Mouse (Mus musculus): ENCODE measurements at regions not wholly inside any gene's neighbourhood (a gene's known extent, or its start where the extent isn't known, plus 50 kb on each side); places are given as distances from the start of the nearest gene placed in this dataset.

DNA sequence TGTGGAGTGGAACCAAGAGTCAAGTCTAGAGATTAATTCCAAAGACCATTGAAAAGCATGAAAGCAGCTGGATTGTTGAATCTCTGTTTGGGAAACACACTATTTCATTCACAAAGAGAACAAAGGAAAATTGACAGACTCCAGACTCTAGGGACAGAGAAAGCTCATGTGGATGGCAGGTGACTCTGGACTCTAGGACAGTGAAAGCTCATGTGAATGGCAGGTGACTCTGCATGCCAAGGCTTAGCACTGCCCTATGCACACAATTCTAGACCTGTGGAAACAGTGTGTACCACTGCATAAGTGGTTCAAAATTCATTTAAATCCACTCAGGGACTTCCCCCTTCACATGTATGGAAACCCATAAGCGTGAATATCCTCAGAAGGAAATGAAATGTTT is 486.0 kb upstream of the Fam92a start:
- no peaks in the 10 kb centered on the region for H3K4me1 ChIP-seq (ENCODE audit: control insufficient read depth, insufficient read depth, low read length)
- H3K36me3 ChIP-seq (ENCODE audit: control insufficient read depth, insufficient read depth, low read length), result no peaks in the 10 kb centered on the region
- H3K27ac ChIP-seq (ENCODE audit: low read length), result no peak overlapping the region
- ATAC-seq (ENCODE audit: insufficient number of reproducible peaks, insufficient read depth, low FRiP score, low read depth), result no peak
- no peak overlapping the region for H3K4me3 ChIP-seq (ENCODE audit: low read depth, low read length)
- WGBS, result 88% methylated on average over 1 of the region's 1 CpGs
- H3K27me3 ChIP-seq (ENCODE audit: control insufficient read depth, insufficient read depth, low read length), result no peaks in the 10 kb centered on the region
- no peak overlapping the region for H3K9ac ChIP-seq (replicated peaks; ENCODE audit: low read depth, low read length)
- no peaks in the 10 kb centered on the region for H3K9me3 ChIP-seq (ENCODE audit: control insufficient read depth, low read depth, low read length)
- no peak overlapping the region for H3K4me2 ChIP-seq (replicated peaks; ENCODE audit: low read depth, low read length)

DNA sequence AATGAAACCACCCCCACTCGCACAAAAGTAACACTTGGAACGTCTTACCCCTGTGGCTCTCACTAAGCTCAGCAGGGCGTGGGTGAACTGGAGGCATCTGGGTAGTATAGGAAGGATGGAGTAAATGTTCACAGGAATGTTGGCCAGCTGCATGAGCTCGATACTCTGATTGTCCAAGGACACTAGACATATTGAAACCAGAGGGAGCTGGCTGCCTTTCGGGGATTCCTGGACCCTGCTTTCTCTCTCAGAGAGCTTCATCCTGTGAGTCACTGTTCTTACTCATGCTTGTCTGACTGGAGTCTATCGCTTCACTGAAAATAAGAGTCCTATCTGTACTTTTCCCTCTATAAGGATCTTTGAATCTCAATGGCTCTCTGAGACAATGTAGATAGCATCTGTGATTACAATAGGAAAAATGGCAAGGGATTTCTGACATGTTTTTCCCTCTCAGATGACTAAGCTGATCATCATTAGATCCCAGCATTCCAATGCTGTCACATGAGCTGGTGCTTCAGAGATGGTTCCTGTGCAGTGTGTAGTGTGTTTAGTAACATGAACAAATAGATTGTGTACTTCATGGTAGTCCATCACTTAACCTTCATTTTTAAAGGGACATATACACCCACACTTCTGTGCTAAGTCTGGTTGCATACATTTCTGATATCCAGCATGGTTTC is 485.2 kb upstream of the Fam92a start:
- ATAC-seq (ENCODE audit: insufficient number of reproducible peaks, insufficient read depth, low FRiP score, low read depth), result no peak
- Histone ChIP-seq H3K4me3 (ENCODE audit: low read depth, low read length) (no peak overlapping the region), H3K9me3 (ENCODE audit: control insufficient read depth, low read depth, low read length) (no peaks in the 10 kb centered on the region), H3K4me1 (ENCODE audit: control insufficient read depth, insufficient read depth, low read length) (no peaks in the 10 kb centered on the region), H3K27ac (ENCODE audit: low read length) (no peak overlapping the region), H3K4me2 (replicated peaks; ENCODE audit: low read depth, low read length) (no peak overlapping the region), H3K9ac (replicated peaks; ENCODE audit: low read depth, low read length) (no peak overlapping the region), H3K36me3 (ENCODE audit: control insufficient read depth, insufficient read depth, low read length) (no peaks in the 10 kb centered on the region), H3K27me3 (ENCODE audit: control insufficient read depth, insufficient read depth, low read length) (no peaks in the 10 kb centered on the region)
- 78% methylated on average over 6 of the region's 6 CpGs for WGBS

DNA sequence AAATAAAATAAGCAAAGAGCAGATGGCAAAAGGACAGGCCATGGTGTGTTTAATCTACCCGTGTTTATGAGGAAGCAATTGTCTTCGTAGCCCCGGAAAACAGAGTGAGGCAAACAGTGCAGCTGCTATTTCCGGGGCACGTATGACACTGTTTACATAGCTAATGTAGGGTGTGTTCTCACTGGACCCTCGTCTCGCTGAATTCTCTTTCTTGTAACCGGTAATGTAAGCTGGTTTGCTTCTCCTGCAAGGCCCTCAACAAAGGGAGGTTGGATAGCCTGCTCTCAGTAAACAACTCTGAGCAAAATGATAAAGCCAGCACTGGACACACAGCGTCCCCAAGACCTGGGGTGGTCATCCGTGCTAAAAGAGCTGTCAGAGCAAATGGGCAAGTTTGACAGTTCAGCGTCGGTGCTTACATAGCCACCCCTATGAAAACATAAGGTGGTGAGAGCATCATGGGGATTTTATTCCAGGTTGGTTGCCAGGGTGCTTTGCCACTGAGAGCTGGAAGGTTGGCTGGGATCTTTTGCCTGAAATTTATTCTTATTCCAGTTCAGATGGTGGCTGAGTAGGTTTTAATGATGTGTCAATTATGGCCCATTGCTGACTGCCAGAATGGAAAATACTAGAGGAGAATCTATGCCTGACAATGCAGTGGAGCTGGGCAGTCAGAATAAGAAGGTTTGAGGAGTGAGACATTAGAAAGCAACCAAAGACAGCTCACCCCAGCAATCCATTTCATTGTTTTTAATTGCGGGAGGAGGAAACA is 483.8 kb upstream of the Fam92a start:
- Histone ChIP-seq H3K4me2 (replicated peaks; ENCODE audit: low read depth, low read length) (peak overlapping the region; percentile 44), H3K36me3 (ENCODE audit: control insufficient read depth, insufficient read depth, low read length) (no peaks in the 10 kb centered on the region), H3K27ac (ENCODE audit: low read length) (peak overlapping the region; percentile 33; the same call in 1 of the 2 replicates), H3K4me1 (ENCODE audit: control insufficient read depth, insufficient read depth, low read length) (no peaks in the 10 kb centered on the region), H3K4me3 (ENCODE audit: low read depth, low read length) (peak overlapping the region; percentile 12; the same call in 1 of the 2 replicates), H3K9me3 (ENCODE audit: control insufficient read depth, low read depth, low read length) (no peaks in the 10 kb centered on the region), H3K9ac (replicated peaks; ENCODE audit: low read depth, low read length) (no peak overlapping the region), H3K27me3 (ENCODE audit: control insufficient read depth, insufficient read depth, low read length) (no peaks in the 10 kb centered on the region)
- 17% methylated on average over 13 of the region's 13 CpGs for WGBS
- peak; percentile 53; the same call in 1 of the 2 replicates for ATAC-seq (ENCODE audit: insufficient number of reproducible peaks, insufficient read depth, low FRiP score, low read depth)

DNA sequence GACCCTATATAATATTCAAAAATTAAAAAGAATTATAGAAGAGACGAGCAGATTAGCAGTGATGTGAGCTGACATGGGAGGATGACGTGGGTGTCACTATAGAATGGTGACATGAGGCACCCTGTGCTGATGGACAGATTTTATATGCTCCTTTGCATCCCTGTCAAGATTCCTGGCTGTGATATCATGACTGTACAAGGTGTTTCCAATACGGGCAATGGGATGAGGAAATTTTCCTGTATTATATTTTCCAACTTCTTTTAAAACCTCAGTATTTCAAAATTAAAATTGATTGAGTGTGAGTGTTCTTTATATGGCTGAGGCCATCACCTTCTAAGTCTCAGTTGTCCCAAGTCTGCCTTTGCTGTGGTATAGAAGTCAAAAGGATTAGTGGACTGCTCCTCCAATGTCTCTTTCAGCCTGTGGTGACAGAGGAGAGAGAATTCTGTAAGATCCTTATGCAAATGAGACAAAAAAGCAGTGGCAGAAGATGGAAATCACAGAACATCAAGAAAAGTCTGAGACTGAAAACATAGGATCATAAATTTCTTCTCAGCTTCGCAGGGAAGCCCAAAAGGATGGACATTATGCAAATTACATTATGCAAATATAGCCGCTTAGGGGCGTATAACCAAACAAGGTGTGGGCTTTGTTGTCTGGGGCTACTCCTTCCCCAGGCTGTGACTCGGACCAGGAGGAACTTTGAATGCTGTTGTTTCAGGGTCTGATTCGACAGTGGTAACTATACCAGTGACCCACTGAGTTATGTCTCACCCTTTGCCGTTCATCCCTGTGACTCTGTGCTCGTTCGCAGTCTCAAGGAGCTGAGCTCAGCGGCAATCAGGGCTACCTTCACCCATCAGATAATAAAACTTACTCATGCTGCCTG is 483.0 kb upstream of the Fam92a start:
- Histone ChIP-seq H3K36me3 (ENCODE audit: control insufficient read depth, insufficient read depth, low read length) (no peaks in the 10 kb centered on the region), H3K9me3 (ENCODE audit: control insufficient read depth, low read depth, low read length) (no peaks in the 10 kb centered on the region), H3K27me3 (ENCODE audit: control insufficient read depth, insufficient read depth, low read length) (no peaks in the 10 kb centered on the region), H3K9ac (replicated peaks; ENCODE audit: low read depth, low read length) (no peak overlapping the region), H3K27ac (ENCODE audit: low read length) (peak overlapping the region; percentile 33; the same call in 1 of the 2 replicates), H3K4me1 (ENCODE audit: control insufficient read depth, insufficient read depth, low read length) (no peaks in the 10 kb centered on the region), H3K4me2 (replicated peaks; ENCODE audit: low read depth, low read length) (peak overlapping the region; percentile 44), H3K4me3 (ENCODE audit: low read depth, low read length) (peak overlapping the region; percentile 12; the same call in 1 of the 2 replicates)
- ATAC-seq (ENCODE audit: insufficient number of reproducible peaks, insufficient read depth, low FRiP score, low read depth), result no peak
- 42% methylated on average over 12 of the region's 12 CpGs for WGBS

DNA sequence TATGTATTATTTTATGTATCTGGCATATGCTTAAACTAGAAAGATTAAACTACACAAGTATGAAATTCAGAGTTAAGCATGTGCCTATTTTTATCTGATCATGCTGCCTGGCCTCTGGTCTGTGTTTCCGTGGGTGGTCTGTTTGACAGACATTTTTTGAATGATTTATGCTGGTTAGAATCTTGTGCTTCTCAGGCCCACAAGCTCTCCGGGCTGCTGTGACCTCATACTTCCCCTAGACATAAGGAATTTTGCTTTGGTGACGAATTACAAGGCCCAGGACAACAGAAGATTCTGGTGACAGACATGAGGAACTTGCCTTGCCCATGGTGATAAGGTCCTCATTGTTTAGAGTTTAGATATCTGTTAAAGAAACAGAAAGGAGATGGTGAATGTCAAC is 475.9 kb upstream of the Fam92a start:
- H3K27me3 ChIP-seq (ENCODE audit: control insufficient read depth, insufficient read depth, low read length), result no peaks in the 10 kb centered on the region
- H3K36me3 ChIP-seq (ENCODE audit: control insufficient read depth, insufficient read depth, low read length), result no peaks in the 10 kb centered on the region
- no peak overlapping the region for H3K4me2 ChIP-seq (replicated peaks; ENCODE audit: low read depth, low read length)
- 12% methylated on average over 3 of the region's 3 CpGs for WGBS
- no peaks in the 10 kb centered on the region for H3K4me1 ChIP-seq (ENCODE audit: control insufficient read depth, insufficient read depth, low read length)
- H3K9ac ChIP-seq (replicated peaks; ENCODE audit: low read depth, low read length), result no peak overlapping the region
- no peak overlapping the region for H3K27ac ChIP-seq (ENCODE audit: low read length)
- no peak overlapping the region for H3K4me3 ChIP-seq (ENCODE audit: low read depth, low read length)
- H3K9me3 ChIP-seq (ENCODE audit: control insufficient read depth, low read depth, low read length), result no peaks in the 10 kb centered on the region
- no peak for ATAC-seq (ENCODE audit: insufficient number of reproducible peaks, insufficient read depth, low FRiP score, low read depth)

DNA sequence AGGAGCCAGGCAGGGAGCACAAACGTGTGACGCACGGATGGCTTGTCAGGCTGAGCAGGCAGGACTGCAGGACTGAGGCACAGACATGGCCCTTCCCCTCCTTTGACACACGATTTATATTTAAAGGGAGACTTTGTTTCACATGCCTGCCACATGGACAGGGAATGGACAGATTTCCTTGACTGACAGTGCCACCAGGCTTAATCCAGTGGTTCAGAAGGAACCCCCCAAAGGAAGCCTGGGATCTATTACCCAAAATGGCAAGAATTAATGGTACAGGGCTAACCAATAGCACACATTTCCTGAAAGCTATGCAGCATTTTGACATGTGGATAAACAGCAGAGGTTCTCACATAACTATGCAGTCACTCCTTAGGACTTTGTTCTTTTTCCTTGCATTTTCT is 470.7 kb upstream of the Fam92a start:
- no peak overlapping the region for H3K9ac ChIP-seq (replicated peaks; ENCODE audit: low read depth, low read length)
- ATAC-seq (ENCODE audit: insufficient number of reproducible peaks, insufficient read depth, low FRiP score, low read depth), result no peak
- no peaks in the 10 kb centered on the region for H3K36me3 ChIP-seq (ENCODE audit: control insufficient read depth, insufficient read depth, low read length)
- WGBS, result 26% methylated on average over 4 of the region's 4 CpGs
- no peaks in the 10 kb centered on the region for H3K9me3 ChIP-seq (ENCODE audit: control insufficient read depth, low read depth, low read length)
- H3K4me1 ChIP-seq (ENCODE audit: control insufficient read depth, insufficient read depth, low read length), result no peaks in the 10 kb centered on the region
- H3K27me3 ChIP-seq (ENCODE audit: control insufficient read depth, insufficient read depth, low read length), result no peaks in the 10 kb centered on the region
- H3K4me2 ChIP-seq (replicated peaks; ENCODE audit: low read depth, low read length), result no peak overlapping the region
- no peak overlapping the region for H3K27ac ChIP-seq (ENCODE audit: low read length)
- H3K4me3 ChIP-seq (ENCODE audit: low read depth, low read length), result no peak overlapping the region

DNA sequence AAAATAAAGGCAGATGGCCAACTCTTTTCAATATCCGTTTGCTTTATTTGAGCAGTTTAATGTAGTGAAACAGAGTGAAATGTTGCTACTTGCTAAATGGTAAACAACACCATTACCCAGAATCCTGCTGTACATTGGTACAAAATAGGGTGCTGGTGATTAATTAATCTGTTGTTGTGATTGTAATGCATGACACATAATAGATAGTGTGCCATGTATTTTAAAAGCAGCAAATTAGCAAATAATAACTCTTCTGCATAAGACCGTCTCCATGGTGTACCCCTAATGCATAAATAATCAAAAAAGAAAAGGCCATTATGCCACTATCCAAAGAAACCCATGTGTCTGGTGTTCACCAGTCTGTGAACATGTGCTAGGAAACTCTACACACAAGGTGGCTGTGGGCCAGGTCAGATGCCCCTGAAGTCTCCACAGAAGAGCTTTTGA is 457.6 kb upstream of the Fam92a start:
- no peak overlapping the region for H3K4me3 ChIP-seq (ENCODE audit: low read depth, low read length)
- H3K9me3 ChIP-seq (ENCODE audit: control insufficient read depth, low read depth, low read length), result no peaks in the 10 kb centered on the region
- no peak overlapping the region for H3K9ac ChIP-seq (replicated peaks; ENCODE audit: low read depth, low read length)
- H3K27me3 ChIP-seq (ENCODE audit: control insufficient read depth, insufficient read depth, low read length), result no peaks in the 10 kb centered on the region
- WGBS, result 71% methylated on average over 2 of the region's 2 CpGs
- H3K27ac ChIP-seq (ENCODE audit: low read length), result no peak overlapping the region
- ATAC-seq (ENCODE audit: insufficient number of reproducible peaks, insufficient read depth, low FRiP score, low read depth), result no peak
- H3K4me1 ChIP-seq (ENCODE audit: control insufficient read depth, insufficient read depth, low read length), result no peaks in the 10 kb centered on the region
- no peaks in the 10 kb centered on the region for H3K36me3 ChIP-seq (ENCODE audit: control insufficient read depth, insufficient read depth, low read length)
- H3K4me2 ChIP-seq (replicated peaks; ENCODE audit: low read depth, low read length), result no peak overlapping the region

DNA sequence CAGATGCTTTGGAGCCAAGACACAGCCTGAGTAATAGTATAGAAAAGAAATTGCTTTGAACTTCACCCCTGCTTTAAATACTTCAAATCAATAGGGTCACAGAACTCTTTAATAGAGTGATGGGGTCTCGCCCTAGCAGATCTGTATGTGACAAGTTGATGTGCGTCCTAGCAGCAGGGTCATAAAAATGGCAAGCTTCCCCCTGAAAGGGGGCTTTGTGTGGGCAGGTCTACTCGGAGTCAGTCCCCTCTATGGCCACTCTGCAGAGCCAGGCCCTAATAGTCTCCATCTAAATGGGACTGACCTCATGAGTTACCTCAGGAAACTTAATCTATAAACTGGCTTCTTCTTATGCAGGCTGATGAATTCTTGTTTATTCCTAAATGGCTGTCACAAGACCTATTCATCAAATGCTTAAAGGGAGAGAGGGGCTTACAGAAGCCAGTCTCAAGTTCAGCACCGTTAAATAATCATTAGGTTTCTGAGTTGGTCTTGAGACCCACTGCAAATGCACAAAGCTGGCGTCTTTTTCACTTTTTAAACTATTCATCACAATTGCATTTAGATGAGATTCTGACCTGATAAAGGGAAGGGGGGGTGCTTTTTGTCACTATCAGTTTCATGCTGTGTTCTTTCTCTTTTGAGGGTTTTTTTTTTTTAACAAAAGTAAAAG is 457.0 kb upstream of the Fam92a start:
- Histone ChIP-seq H3K9ac (replicated peaks; ENCODE audit: low read depth, low read length) (no peak overlapping the region), H3K27ac (ENCODE audit: low read length) (no peak overlapping the region), H3K4me2 (replicated peaks; ENCODE audit: low read depth, low read length) (no peak overlapping the region), H3K36me3 (ENCODE audit: control insufficient read depth, insufficient read depth, low read length) (no peaks in the 10 kb centered on the region), H3K27me3 (ENCODE audit: control insufficient read depth, insufficient read depth, low read length) (no peaks in the 10 kb centered on the region), H3K9me3 (ENCODE audit: control insufficient read depth, low read depth, low read length) (no peaks in the 10 kb centered on the region), H3K4me3 (ENCODE audit: low read depth, low read length) (no peak overlapping the region), H3K4me1 (ENCODE audit: control insufficient read depth, insufficient read depth, low read length) (no peaks in the 10 kb centered on the region)
- ATAC-seq (ENCODE audit: insufficient number of reproducible peaks, insufficient read depth, low FRiP score, low read depth), result no peak
- WGBS, result 25% methylated on average over 5 of the region's 5 CpGs
